Comparison of ENCODE assay signal across 30 mouse cellular contexts in the genomic region with DNA sequence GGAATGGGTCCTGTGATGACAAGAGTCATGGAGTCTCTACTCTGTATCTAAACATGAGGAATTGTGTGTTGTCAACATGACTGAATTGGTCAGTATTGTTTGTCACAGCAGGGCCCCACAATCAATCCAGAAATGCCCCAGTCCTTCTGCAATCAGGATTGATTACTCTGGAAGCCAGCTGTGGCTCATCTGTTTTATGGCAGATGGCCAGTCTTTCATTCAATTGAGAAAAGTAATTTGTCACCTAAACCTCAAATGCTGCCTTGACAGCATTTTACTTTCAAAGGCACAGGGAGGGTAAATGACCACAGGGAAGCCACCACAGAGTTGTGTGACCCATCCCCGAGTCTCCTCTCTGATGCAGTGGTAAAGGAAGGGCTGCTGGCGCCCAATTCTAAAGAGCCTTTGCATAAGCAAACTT.
DNase-seq lines count a peak whose midpoint lies in the region; ATAC-seq and TF ChIP-seq lines count a peak whose summit lies in the region.
"Had no signal": no experiment of that assay in that cellular context is flagged by ENCODE, and none has a peak within 500 bp of the region (broad histone marks: within the 10 kb centered on the region; RNA-seq: fewer than 3 reads in every experiment).

No protein-coding gene starts in this region.

- no peak for TF ChIP-seq EP300 in lung, postnatal 0 days (IDR thresholded peaks at IDR 0.05)

- H3K36me3 ChIP-seq in midbrain, embryonic 11.5 days (ENCODE audit: control insufficient read depth, insufficient read depth, low read length): no peaks in the 10 kb centered on the region
- no peaks in the 10 kb centered on the region for H3K36me3 ChIP-seq in midbrain, postnatal 0 days (ENCODE audit: insufficient read depth, low read length)
- no peaks in the 10 kb centered on the region for H3K36me3 ChIP-seq in lung, postnatal 0 days (ENCODE audit: insufficient read depth, low read length)
- H3K36me3 ChIP-seq: embryonic facial prominence, embryonic 10.5 days; forebrain, embryonic 10.5 days; G1E; hindbrain, embryonic 15.5 days; lung, embryonic 15.5 days; midbrain, embryonic 10.5 days had no signal

- no peak for TF ChIP-seq CTCF in midbrain, postnatal 0 days (IDR thresholded peaks at IDR 0.05)
- TF ChIP-seq CTCF in lung, postnatal 0 days (IDR thresholded peaks at IDR 0.05): no peak

- no peak overlapping the region for H3K4me3 ChIP-seq in midbrain, embryonic 11.5 days (ENCODE audit: low read depth, low read length)
- H3K4me3 ChIP-seq in midbrain, postnatal 0 days (ENCODE audit: low read depth, low read length): no peak overlapping the region
- no peak overlapping the region for H3K4me3 ChIP-seq in lung, postnatal 0 days (ENCODE audit: low read depth, low read length)
- H3K4me3 ChIP-seq: embryonic facial prominence, embryonic 10.5 days; forebrain, embryonic 10.5 days; hindbrain, embryonic 15.5 days; lung, embryonic 15.5 days; midbrain, embryonic 10.5 days had no signal

- H3K4me1 ChIP-seq in midbrain, embryonic 11.5 days (ENCODE audit: control insufficient read depth, insufficient read depth, low read length): no peaks in the 10 kb centered on the region
- H3K4me1 ChIP-seq in midbrain, postnatal 0 days (ENCODE audit: insufficient read depth, low read length): no peaks in the 10 kb centered on the region
- H3K4me1 ChIP-seq in lung, postnatal 0 days (ENCODE audit: insufficient read depth, low read depth, low read length): no peaks in the 10 kb centered on the region
- H3K4me1 ChIP-seq: embryonic facial prominence, embryonic 10.5 days; forebrain, embryonic 10.5 days; hindbrain, embryonic 15.5 days; lung, embryonic 15.5 days; midbrain, embryonic 10.5 days had no signal

- peak; percentile 14 for DNase-seq in midbrain, embryonic 11.5 days (ENCODE audit: low spot score, missing footprints)
- DNase-seq in midbrain, postnatal 0 days (ENCODE audit: low spot score): no peak
- peak; percentile 68 for DNase-seq in embryo, embryonic 10.5 days (ENCODE audit: low spot score)
- DNase-seq in mesoderm, embryonic 11.5 days (ENCODE audit: low read depth, low spot score): peak; percentile 57
- DNase-seq in lung, postnatal 0 days (ENCODE audit: low spot score): no peak
- no peak for DNase-seq in c-Kit-positive CD71-positive TER-119-positive erythroid progenitor cells, embryonic 14.5 days (ENCODE audit: low spot score)
- no peak for DNase-seq in layer of hippocampus, adult 9-10 months (ENCODE audit: low spot score)
- DNase-seq: adrenal gland, adult 2 months; B cell, adult 2 months; cerebellum, adult 18-20 months; cerebellum, postnatal 14 days; gastrocnemius, postnatal 10 days; kidney, adult 9 months; kidney, postnatal 36 days; right cerebral cortex, postnatal 14 days; spleen, adult 18-20 months; thymus, postnatal 14 days had no signal

- H3K9ac ChIP-seq in midbrain, embryonic 11.5 days (ENCODE audit: low read length): no peak overlapping the region
- no peak overlapping the region for H3K9ac ChIP-seq in midbrain, postnatal 0 days (replicated peaks; ENCODE audit: low read length, poor library complexity, severe bottlenecking)
- H3K9ac ChIP-seq in lung, postnatal 0 days (replicated peaks; ENCODE audit: low read depth): no peak overlapping the region
- H3K9ac ChIP-seq: hindbrain, embryonic 15.5 days; liver, embryonic 14.5 days; lung, embryonic 15.5 days had no signal

- no peaks in the 10 kb centered on the region for H3K27me3 ChIP-seq in midbrain, embryonic 11.5 days (ENCODE audit: control insufficient read depth, insufficient read depth, low read length)
- no peaks in the 10 kb centered on the region for H3K27me3 ChIP-seq in midbrain, postnatal 0 days (ENCODE audit: insufficient read depth, low read length)
- H3K27me3 ChIP-seq in lung, postnatal 0 days (replicated peaks; ENCODE audit: insufficient read depth, low read length): no peaks in the 10 kb centered on the region
- H3K27me3 ChIP-seq: CH12.LX; hindbrain, embryonic 15.5 days; lung, embryonic 15.5 days; Patski had no signal

- no peak overlapping the region for H3K4me2 ChIP-seq in midbrain, embryonic 11.5 days
- no peak overlapping the region for H3K4me2 ChIP-seq in midbrain, postnatal 0 days (ENCODE audit: low read depth, low read length, poor library complexity, severe bottlenecking)
- H3K4me2 ChIP-seq in lung, postnatal 0 days (replicated peaks; ENCODE audit: low read depth, low read length): no peak overlapping the region
- H3K4me2 ChIP-seq: heart, embryonic 11.5 days; hindbrain, embryonic 15.5 days; lung, embryonic 15.5 days had no signal

- H3K27ac ChIP-seq in midbrain, embryonic 11.5 days (ENCODE audit: low read depth, low read length): no peak overlapping the region
- no peak overlapping the region for H3K27ac ChIP-seq in midbrain, postnatal 0 days (ENCODE audit: low read depth, low read length)
- H3K27ac ChIP-seq in lung, postnatal 0 days (ENCODE audit: low read length): no peak overlapping the region
- H3K27ac ChIP-seq: embryonic facial prominence, embryonic 10.5 days; forebrain, embryonic 10.5 days; hindbrain, embryonic 15.5 days; liver, embryonic 14.5 days; lung, embryonic 15.5 days; macrophage; midbrain, embryonic 10.5 days had no signal

- 76% methylated on average over 2 of the region's 2 CpGs for WGBS in midbrain, embryonic 11.5 days
- WGBS in midbrain, postnatal 0 days: 69% methylated on average over 2 of the region's 2 CpGs
- 58% methylated on average over 2 of the region's 2 CpGs for WGBS in lung, postnatal 0 days

- peak; percentile 33; the same call in 1 of the 2 replicates for ATAC-seq in midbrain, embryonic 11.5 days (ENCODE audit: low FRiP score)
- no peak for ATAC-seq in midbrain, postnatal 0 days (ENCODE audit: low FRiP score)
- ATAC-seq in lung, postnatal 0 days: no peak
- ATAC-seq: forebrain, embryonic 16.5 days; intestine, embryonic 16.5 days; Patski had no signal

- no peaks in the 10 kb centered on the region for H3K9me3 ChIP-seq in midbrain, embryonic 11.5 days (ENCODE audit: control insufficient read depth, low read length)
- no peaks in the 10 kb centered on the region for H3K9me3 ChIP-seq in midbrain, postnatal 0 days (ENCODE audit: low read length)
- H3K9me3 ChIP-seq in lung, postnatal 0 days (ENCODE audit: low read length): no peaks in the 10 kb centered on the region
- H3K9me3 ChIP-seq: forebrain, embryonic 10.5 days; hindbrain, embryonic 15.5 days; lung, embryonic 15.5 days; midbrain, embryonic 10.5 days had no signal

Comparison
In these comparisons a context has a peak if more than half of its experiments do, and no peak if none do; other contexts are left out.
1. DNase-seq: peak in midbrain, embryonic 11.5 days (single experiment), embryo, embryonic 10.5 days (single experiment) and mesoderm, embryonic 11.5 days (single experiment); none in midbrain, postnatal 0 days (single experiment), lung, postnatal 0 days (single experiment), c-Kit-positive CD71-positive TER-119-positive erythroid progenitor cells, embryonic 14.5 days (single experiment) and layer of hippocampus, adult 9-10 months (single experiment).